Mouse (Mus musculus) testis, adult 2 months (tissue): ENCODE results near the gene Dgat2. TPM values are rescaled to one million over a fixed set of nuclear protein-coding genes. Genes with fewer than 3 reads are reported as not detected.

Experiments
- H3K27ac ChIP-seq: fragments of 200-500 bp; 2 replicates; pipeline ENCODE4 v1.5.1; 2012; ENCODE audit warnings: low read depth, low read length; ENCODE audit not compliant: control insufficient read depth, insufficient read depth
- H3K27me3 ChIP-seq: fragments of 200-500 bp; 2 replicates; pipeline ENCODE4 v1.6.1; 2012; ENCODE audit warnings: mild to moderate bottlenecking, low read length, moderate library complexity; ENCODE audit not compliant: control insufficient read depth, insufficient read depth
- H3K36me3 ChIP-seq: fragments of 200-500 bp; 2 replicates; pipeline ENCODE4 v1.6.1; 2012; ENCODE audit warnings: mild to moderate bottlenecking, low read length; ENCODE audit not compliant: control insufficient read depth, insufficient read depth
- H3K4me1 ChIP-seq: fragments of 200-500 bp; 2 replicates; pipeline ENCODE4 v1.6.1; 2012; ENCODE audit warnings: low read length; ENCODE audit not compliant: control insufficient read depth, insufficient read depth
- H3K4me3 ChIP-seq: fragments of 200-500 bp; 2 replicates; pipeline ENCODE4 v1.5.1; 2012; ENCODE audit warnings: low read depth, mild to moderate bottlenecking, low read length, moderate library complexity, mixed read lengths; ENCODE audit not compliant: control insufficient read depth
- CTCF ChIP-seq: fragments of 200-500 bp; IDR thresholded peaks from 2 replicates; pipeline ENCODE4 v1.5.1; 2012; ENCODE audit warnings: low read depth, mild to moderate bottlenecking, inconsistent platforms, low read length, moderate library complexity; ENCODE audit not compliant: control insufficient read depth, insufficient read depth, insufficient replicate concordance
- POLR2A ChIP-seq: fragments of 200-500 bp; IDR thresholded peaks from 2 replicates; pipeline ENCODE4 v1.6.1; 2012; ENCODE audit warnings: low read depth, mild to moderate bottlenecking, inconsistent platforms, low read length, moderate library complexity; ENCODE audit not compliant: control insufficient read depth
- polyA plus RNA-seq: library from polyadenylated mRNA; depleted of rRNA; stranded (reverse); fragments of >200 nt; gene quantifications from 2 replicates; pipeline ENCODE4 v1.2.3, GENCODE M21; 2012; rRNA removed

Gene Dgat2
- 315 and 324 TPM in 2 replicates for polyA plus RNA-seq

DNA sequence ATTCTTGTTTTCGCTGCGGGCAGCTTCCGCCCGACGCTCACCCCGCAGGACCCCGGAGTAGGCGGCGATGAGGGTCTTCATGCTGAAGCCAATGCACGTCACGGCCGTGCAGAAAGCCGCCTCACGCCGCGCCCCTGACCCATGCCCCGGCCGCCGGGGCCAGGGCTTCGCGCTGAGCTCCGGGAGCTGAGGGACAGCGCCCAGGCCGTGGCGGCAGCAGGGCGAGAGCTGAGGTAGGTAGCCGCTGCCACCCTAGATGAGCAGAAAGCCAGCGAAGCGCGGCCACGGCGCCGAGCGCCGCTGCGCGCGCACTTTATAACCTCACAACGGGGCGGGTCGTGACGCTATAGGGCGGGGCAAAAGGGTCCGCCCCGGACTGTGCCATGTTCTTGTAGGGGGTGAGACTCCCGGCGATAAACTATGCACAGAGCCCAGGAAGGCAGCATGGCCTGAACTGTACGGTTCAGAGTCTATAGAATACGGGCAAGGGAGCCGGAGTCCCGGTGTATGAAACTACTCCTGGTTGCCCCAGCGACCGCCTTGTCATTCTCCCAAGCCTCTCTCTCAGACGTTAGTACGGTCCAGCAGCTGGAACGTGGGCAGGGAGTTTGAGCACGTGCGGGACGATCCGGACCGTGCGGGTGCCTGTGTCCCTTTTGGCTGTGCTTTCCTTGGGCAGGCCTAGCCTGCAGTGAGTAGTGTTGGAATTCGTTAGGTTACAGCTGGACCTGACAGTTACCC lies at the start of gene Dgat2:
Gene Dgat2, minus strand, starts transcription at position 288 of the 741 bp plus-strand sequence.
- Histone ChIP-seq H3K27ac (peak within 1 kb of the TSS; percentile 87), H3K36me3 (no peaks in the 10 kb centered on the region), H3K27me3 (no peaks in the 10 kb centered on the region), H3K4me3 (peak within 1 kb of the TSS; percentile 88), H3K4me1 (peaks cover 5% of the 10 kb centered on the region)
- TF ChIP-seq CTCF (no peak), POLR2A (peak; percentile 92)

- no peaks in the 10 kb centered on the region for H3K36me3 ChIP-seq
- H3K27ac ChIP-seq: no peak overlapping the region
- TF ChIP-seq CTCF (no peak), POLR2A (no peak)
- H3K4me3 ChIP-seq: no peak overlapping the region
- no peaks in the 10 kb centered on the region for H3K4me1 ChIP-seq
- H3K27me3 ChIP-seq: no peaks in the 10 kb centered on the region
Observed at GRCm38 (mm10) chr7:99230061-99230747, 47.7 kb upstream of the Dgat2 start.

- no peaks in the 10 kb centered on the region for H3K4me1 ChIP-seq
- H3K27ac ChIP-seq: no peak overlapping the region
- no peaks in the 10 kb centered on the region for H3K27me3 ChIP-seq
- no peak overlapping the region for H3K4me3 ChIP-seq
- H3K36me3 ChIP-seq: no peaks in the 10 kb centered on the region
- TF ChIP-seq CTCF: peak; percentile 66; the same call in 1 of the 2 replicates
- TF ChIP-seq POLR2A: no peak
Observed at GRCm38 (mm10) chr7:99229411-99229810, 46.9 kb upstream of the Dgat2 start.

DNA sequence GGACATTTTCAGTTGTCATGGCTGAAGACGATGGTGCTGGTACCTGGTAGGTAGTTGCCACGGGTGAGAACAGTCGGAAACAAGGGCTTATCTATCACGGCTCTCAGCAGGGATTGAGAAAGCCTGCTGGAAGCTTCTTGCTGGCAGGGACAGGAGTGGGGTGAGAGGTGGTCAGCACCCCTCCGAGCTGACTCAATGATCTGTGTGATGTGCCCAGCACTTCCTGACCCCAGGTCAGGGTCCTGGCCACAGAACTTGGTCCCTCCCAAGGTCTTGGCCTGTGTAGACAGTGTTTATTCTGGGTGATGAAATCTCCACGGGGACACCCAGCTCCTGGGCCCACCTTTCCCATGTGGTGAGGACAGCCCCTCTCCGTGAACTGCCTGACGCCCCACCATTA lies 46.3 kb upstream of the Dgat2 start:
- Histone ChIP-seq H3K4me1 (no peaks in the 10 kb centered on the region), H3K4me3 (no peak overlapping the region), H3K27ac (no peak overlapping the region), H3K36me3 (no peaks in the 10 kb centered on the region), H3K27me3 (no peaks in the 10 kb centered on the region)
- TF ChIP-seq CTCF (no peak), POLR2A (no peak)

GRCm38 (mm10) chr7:99227267-99227666 lies 44.7 kb upstream of the Dgat2 start:
- Histone ChIP-seq H3K4me3 (no peak overlapping the region), H3K36me3 (no peaks in the 10 kb centered on the region), H3K27me3 (no peaks in the 10 kb centered on the region), H3K4me1 (no peaks in the 10 kb centered on the region), H3K27ac (no peak overlapping the region)
- TF ChIP-seq CTCF (no peak), POLR2A (no peak)

DNA sequence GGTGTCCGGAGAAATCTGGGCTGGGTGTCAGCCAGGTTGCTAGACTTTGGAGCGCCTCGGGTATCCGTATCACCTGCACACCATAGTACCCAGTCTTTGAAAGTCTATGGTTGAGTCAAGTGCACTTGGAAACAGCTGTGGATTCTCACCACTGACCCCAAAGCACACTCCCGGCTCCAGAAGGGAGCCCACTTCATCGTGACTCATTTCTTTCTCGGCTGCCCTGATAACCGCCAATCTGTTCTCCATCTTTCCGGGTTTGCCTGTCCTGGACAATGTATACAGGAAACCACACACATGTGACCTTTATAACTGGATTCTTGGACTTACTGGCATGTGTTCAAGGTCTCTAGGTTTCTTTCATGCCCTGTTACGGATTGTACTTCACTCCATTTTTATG lies 44.1 kb upstream of the Dgat2 start:
- H3K4me1 ChIP-seq: no peaks in the 10 kb centered on the region
- TF ChIP-seq POLR2A (no peak), CTCF (no peak)
- H3K4me3 ChIP-seq: no peak overlapping the region
- H3K27ac ChIP-seq: no peak overlapping the region
- H3K36me3 ChIP-seq: no peaks in the 10 kb centered on the region
- H3K27me3 ChIP-seq: no peaks in the 10 kb centered on the region

DNA sequence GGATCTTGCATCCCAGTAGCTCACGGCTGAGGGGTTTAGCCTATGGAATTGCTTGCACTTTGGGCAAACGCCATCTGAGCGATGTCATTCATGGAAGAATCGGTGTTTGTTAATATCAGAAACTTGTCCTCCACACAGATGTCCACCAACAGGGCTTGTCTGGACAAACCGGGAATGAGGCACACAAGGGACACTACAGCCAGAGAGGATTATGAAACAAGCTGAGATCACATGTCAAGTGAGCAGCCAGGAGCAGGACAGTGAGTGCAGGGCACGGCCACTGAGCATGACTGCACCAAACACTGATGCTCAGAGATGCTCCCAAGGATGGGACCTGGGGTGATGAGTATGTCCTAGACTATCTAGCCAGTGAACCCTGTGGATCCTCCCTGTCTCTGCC lies 42.9 kb upstream of the Dgat2 start:
- Histone ChIP-seq H3K36me3 (no peaks in the 10 kb centered on the region), H3K4me1 (no peaks in the 10 kb centered on the region), H3K27ac (no peak overlapping the region), H3K4me3 (no peak overlapping the region), H3K27me3 (no peaks in the 10 kb centered on the region)
- TF ChIP-seq CTCF: no peak
- TF ChIP-seq POLR2A: no peak

- Histone ChIP-seq H3K4me3 (no peak overlapping the region), H3K4me1 (no peaks in the 10 kb centered on the region), H3K36me3 (no peaks in the 10 kb centered on the region), H3K27ac (no peak overlapping the region), H3K27me3 (no peaks in the 10 kb centered on the region)
- no peak for TF ChIP-seq CTCF
- no peak for TF ChIP-seq POLR2A
Observed at GRCm38 (mm10) chr7:99224648-99225190, 42.2 kb upstream of the Dgat2 start.
